Mouse (Mus musculus) heart, postnatal 0 days (tissue): ENCODE results near the gene Pgrmc2. TPM values are rescaled to one million over a fixed set of nuclear protein-coding genes. Genes with fewer than 3 reads are reported as not detected.

Experiments used
- ATAC-seq: fragments of 200-750 bp; cut with Nextera tagmentation; 2 replicates; pipeline ENCODE4 v1.8.0; 2017; ENCODE audit warnings: low read depth, moderate number of reproducible peaks, moderate library complexity; ENCODE audit not compliant: insufficient read depth
- DNase-seq: peaks from one replicate; pipeline ENCODE4 v3.0.0-alpha.2; 2016; ENCODE audit warnings: low spot score
- H3K27ac ChIP-seq: fragments of 300-500 bp; sonication (generic); 2 replicates; pipeline ENCODE4 v1.5.1; 2014; ENCODE audit warnings: low read depth, mild to moderate bottlenecking
- H3K27me3 ChIP-seq: fragments of 300-500 bp; sonication (generic); 2 replicates; pipeline ENCODE4 v1.6.1; 2014; ENCODE audit warnings: low read length, mixed read lengths; ENCODE audit not compliant: control insufficient read depth, insufficient read depth
- H3K36me3 ChIP-seq: fragments of 300-500 bp; sonication (generic); replicated peaks from 2 replicates; pipeline ENCODE4 v1.6.1; 2014; ENCODE audit warnings: low read length, mixed read lengths; ENCODE audit not compliant: control insufficient read depth, insufficient read depth
- H3K4me1 ChIP-seq: fragments of 300-500 bp; sonication (generic); 2 replicates; pipeline ENCODE4 v1.6.1; 2014; ENCODE audit warnings: antibody characterized with exemption; ENCODE audit not compliant: control insufficient read depth, insufficient read depth
- H3K4me2 ChIP-seq: fragments of 300-500 bp; sonication (generic); 2 replicates; pipeline ENCODE4 v1.6.1; 2014; ENCODE audit warnings: low read depth, mild to moderate bottlenecking, low read length, moderate library complexity
- H3K4me3 ChIP-seq: fragments of 300-500 bp; sonication (generic); 2 replicates; pipeline ENCODE4 v1.5.1; 2014; ENCODE audit warnings: low read depth, low read length
- H3K9ac ChIP-seq: fragments of 300-500 bp; sonication (generic); replicated peaks from 2 replicates; pipeline ENCODE4 v1.6.1; 2014; ENCODE audit warnings: low read depth, low read length, mixed read lengths
- H3K9me3 ChIP-seq: fragments of 300-500 bp; sonication (generic); replicated peaks from 2 replicates; pipeline ENCODE4 v1.6.1; 2016; ENCODE audit warnings: low read length; ENCODE audit not compliant: control insufficient read depth
- CTCF ChIP-seq: IDR thresholded peaks from 2 replicates; pipeline ENCODE4 v1.5.1; 2016; ENCODE audit warnings: antibody characterized with exemption, control low read depth, low read depth
- EP300 ChIP-seq: IDR thresholded peaks from 2 replicates; pipeline ENCODE4 v1.6.1; 2016; ENCODE audit warnings: antibody characterized with exemption, low read depth
- WGBS: fragments of 180-500 bp; shearing (Covaris S2); extraction: QIAGEN DNeasy Blood & Tissue Kit; methylation state at CpG from one replicate; pipeline ENCODE4 v1.1.7; 2014; 5-methylcytosine and 5-hydroxymethylcytosine counted together
- polyA plus RNA-seq: library from polyadenylated mRNA; unstranded; fragments of >200 nt; fragmentation: Nextera tagmentation; extraction: Ambion mirVana; gene quantifications from 2 replicates; pipeline ENCODE4 v1.2.1, GENCODE M21; 2015
- total RNA-seq: library from RNA; depleted of rRNA; stranded (reverse); fragments of >200 nt; gene quantifications from 2 replicates; pipeline ENCODE4 v1.2.3, GENCODE M21; 2014; ENCODE audit warnings: low replicate concordance

Gene Pgrmc2
- total and polyA plus RNA-seq, 2 experiments from 2014 or later: 18.4 to 29.5 TPM

DNA sequence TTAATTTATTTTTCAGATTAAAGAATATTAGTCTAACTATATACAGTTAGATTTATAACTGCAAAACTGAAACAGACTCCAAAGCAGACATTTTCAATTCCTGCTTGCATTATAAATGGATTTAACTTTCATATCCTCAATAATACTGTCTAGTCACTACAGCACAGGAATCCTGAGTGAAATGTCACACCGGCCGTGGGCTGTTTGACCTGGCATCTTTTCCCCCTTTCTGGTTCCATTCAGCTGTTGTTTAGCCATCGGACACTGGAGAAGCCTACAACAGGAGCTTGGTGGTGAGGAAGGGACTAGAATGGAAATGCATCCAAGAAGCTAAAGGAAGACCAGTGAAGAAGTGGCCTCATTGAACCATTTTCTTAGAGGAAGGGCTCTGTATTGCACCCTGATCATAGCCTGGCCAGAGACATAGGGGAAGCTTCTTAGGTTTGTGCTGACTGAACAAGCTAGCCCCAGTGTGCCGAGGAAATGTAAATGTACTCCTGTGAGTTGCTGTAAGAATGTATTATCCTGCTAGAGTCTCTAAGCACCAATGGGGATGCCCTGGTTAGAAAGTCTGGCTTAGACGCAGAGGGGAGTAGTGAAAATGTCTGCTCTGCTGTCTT is 44.4 kb downstream of the Pgrmc2 start:
- Histone ChIP-seq H3K27ac (no peak overlapping the region), H3K4me1 (no peaks in the 10 kb centered on the region), H3K27me3 (no peaks in the 10 kb centered on the region), H3K4me2 (no peak overlapping the region), H3K9ac (no peak overlapping the region), H3K4me3 (no peak overlapping the region), H3K36me3 (0 out of 2 replicates have a peak, but pooled peaks cover 3% of the 10 kb centered on the region), H3K9me3 (no peaks in the 10 kb centered on the region)
- DNase-seq (no peak), ATAC-seq (no peak)
- 81% methylated on average over 5 of the region's 5 CpGs for WGBS
- no peak for TF ChIP-seq EP300
- no peak for TF ChIP-seq CTCF

DNA sequence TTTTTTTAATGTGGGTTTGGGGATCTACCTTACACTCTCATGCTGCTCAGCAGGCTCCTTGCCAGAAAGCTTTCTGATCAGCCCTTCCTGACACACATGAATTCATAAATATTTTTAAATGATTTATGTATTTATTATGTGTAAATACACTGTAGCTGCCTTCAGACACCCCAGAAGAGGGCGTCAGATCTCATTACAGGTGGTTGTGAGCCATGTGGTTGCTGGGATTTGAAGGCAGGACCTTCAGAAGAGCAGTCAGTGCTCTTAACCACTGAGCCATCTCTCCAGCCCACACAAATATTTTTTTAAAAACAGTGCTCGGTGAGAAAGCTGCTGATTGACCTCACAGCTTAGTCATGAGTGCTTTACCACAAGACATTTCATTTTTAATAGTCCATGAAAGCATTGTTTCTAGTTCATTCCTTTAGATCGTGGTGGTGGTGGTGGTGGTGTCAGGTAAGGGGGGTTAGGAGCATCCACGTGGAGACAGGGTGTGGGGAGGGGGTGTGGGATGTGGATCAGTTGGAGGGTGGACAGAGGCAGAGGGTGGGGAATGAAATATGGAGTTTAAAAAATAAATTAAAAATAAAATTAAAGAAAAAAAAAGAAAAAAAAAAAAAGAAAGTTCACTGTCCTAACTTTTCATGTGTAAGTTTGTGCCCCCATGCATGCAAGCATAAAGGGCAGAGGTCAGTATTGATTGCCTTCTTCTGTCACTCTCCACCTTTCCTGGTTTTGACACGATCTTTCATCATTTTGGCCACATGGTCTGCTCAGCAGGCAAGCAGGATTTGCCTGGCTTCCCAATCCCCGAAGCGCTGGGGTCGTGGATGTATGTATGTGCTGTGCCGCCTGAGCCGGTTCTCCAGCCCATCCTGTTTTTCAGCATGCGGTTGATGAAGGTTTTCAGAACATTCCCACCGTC is 51.3 kb downstream of the Pgrmc2 start:
- Histone ChIP-seq H3K4me2 (no peak overlapping the region), H3K9me3 (no peaks in the 10 kb centered on the region), H3K27me3 (no peaks in the 10 kb centered on the region), H3K36me3 (0 out of 2 replicates have a peak, but pooled peaks cover 3% of the 10 kb centered on the region), H3K4me1 (no peaks in the 10 kb centered on the region), H3K27ac (no peak overlapping the region), H3K4me3 (no peak overlapping the region), H3K9ac (no peak overlapping the region)
- ATAC-seq (no peak), DNase-seq (no peak)
- no peak for TF ChIP-seq EP300
- no peak for TF ChIP-seq CTCF
- WGBS: 82% methylated on average over 12 of the region's 12 CpGs

DNA sequence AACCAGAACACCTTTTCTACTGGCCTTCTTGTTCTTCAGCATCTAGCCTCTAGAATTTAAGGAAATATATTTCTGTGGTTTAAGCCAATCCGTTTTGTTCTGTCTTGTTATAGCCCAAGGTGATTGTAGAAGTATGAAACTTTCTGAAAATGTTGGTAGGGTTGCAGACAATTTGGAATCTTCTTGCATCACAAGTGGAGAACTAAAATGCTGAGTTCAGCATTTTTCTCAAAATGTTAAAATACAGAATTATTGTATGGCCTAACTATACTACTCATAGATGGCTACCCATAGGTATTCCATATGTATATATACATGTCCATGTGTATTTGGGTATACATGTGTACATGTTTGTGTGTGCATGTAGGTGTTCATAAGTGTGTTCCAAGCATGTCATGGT is 52.1 kb downstream of the Pgrmc2 start:
- TF ChIP-seq CTCF (no peak), EP300 (no peak)
- Histone ChIP-seq H3K9ac (no peak overlapping the region), H3K4me2 (no peak overlapping the region), H3K9me3 (no peaks in the 10 kb centered on the region), H3K36me3 (0 out of 2 replicates have a peak, but pooled peaks cover 3% of the 10 kb centered on the region), H3K4me3 (no peak overlapping the region), H3K27me3 (no peaks in the 10 kb centered on the region), H3K4me1 (no peaks in the 10 kb centered on the region), H3K27ac (no peak overlapping the region)
- ATAC-seq (no peak), DNase-seq (no peak)
- WGBS: 83% methylated on average over 1 of the region's 1 CpGs

DNA sequence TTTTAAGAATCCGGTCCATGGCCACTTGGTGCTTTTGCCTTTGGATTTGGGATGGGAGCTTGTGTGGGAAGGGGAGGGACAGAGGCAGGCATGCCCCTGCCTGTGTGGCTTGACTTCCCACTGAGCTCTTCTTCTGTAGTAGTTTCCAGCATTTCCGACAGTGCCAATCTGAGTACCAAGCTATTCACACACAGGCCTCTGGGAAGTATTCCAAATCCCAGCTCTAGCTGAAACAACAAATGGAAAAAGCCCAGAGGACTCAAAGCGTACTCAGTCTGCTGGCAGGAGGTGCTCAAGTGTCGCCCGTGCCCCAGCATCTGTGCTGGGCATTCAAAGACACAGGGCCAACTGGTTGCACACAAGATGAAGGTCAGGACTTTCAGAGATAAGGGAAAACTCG is 60.9 kb downstream of the Pgrmc2 start:
- Histone ChIP-seq H3K27ac (no peak overlapping the region), H3K4me2 (no peak overlapping the region), H3K9me3 (no peaks in the 10 kb centered on the region), H3K9ac (no peak overlapping the region), H3K4me1 (no peaks in the 10 kb centered on the region), H3K27me3 (no peaks in the 10 kb centered on the region), H3K36me3 (no peaks in the 10 kb centered on the region), H3K4me3 (no peak overlapping the region)
- ATAC-seq: no peak
- DNase-seq: peak; percentile 46
- WGBS: 38% methylated on average over 6 of the region's 6 CpGs
- TF ChIP-seq CTCF: no peak
- no peak for TF ChIP-seq EP300

DNA sequence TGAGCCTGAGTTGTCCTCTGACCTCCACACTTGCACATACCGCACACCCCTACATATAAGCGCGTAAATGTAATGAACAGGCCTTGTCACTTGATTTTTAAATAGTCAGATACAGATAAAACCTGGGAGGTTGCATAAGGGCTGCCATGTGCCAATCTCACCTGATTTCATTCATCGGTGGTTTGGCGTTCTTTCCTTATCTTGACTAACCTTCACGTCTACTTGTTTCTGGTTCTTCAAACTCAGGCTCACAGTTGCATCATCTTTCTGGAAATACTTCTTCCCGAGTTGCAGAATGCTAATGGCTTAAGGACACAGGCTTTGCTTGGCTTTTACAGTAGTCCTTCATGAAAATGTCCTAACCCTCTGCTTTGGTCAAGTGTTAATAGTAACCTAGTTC is 62.2 kb downstream of the Pgrmc2 start:
- no peak overlapping the region for H3K4me2 ChIP-seq
- H3K9ac ChIP-seq: no peak overlapping the region
- DNase-seq (no peak), ATAC-seq (no peak)
- no peaks in the 10 kb centered on the region for H3K9me3 ChIP-seq
- no peak overlapping the region for H3K27ac ChIP-seq
- H3K4me1 ChIP-seq: no peaks in the 10 kb centered on the region
- no peaks in the 10 kb centered on the region for H3K27me3 ChIP-seq
- no peak overlapping the region for H3K4me3 ChIP-seq
- TF ChIP-seq EP300 (no peak), CTCF (no peak)
- WGBS: 73% methylated on average over 7 of the region's 7 CpGs
- no peaks in the 10 kb centered on the region for H3K36me3 ChIP-seq
